ENCODE assay signal across 19 mouse cellular contexts in the genomic region with DNA sequence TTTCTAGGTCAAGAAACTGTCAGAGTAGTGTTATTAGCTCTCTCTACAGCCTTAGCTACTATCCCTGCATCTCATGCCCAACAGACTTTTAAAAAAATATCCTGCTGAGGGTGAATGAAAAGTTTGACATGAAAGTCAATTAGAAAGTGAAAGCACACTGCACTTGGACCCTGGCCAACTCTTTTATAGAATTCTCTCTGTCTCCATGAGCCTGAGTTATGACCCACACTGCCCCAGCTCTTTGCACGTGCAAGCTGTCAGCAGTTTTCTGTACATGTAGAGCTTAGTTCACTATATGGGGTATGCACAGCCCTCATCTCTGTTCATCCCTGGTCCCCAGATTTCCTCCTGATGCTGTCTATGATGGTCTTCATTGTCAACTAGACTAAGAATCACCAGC. TPM values are rescaled to one million over a fixed set of nuclear protein-coding genes. Genes with fewer than 3 reads are reported as not detected.
DNase-seq lines count a peak whose midpoint lies in the region; ATAC-seq and TF ChIP-seq lines count a peak whose summit lies in the region.
"Had no signal": no experiment of that assay in that cellular context is flagged by ENCODE, and none has a peak within 500 bp of the region (broad histone marks: within the 10 kb centered on the region; RNA-seq: fewer than 3 reads in every experiment).

No protein-coding gene starts in this region.

- H3K4me2 ChIP-seq in lung, postnatal 0 days (replicated peaks; ENCODE audit: low read depth, low read length), result no peak overlapping the region
- H3K4me2 ChIP-seq: embryonic facial prominence, embryonic 13.5 days; neural tube, embryonic 15.5 days had no signal

- DNase-seq in adrenal gland, postnatal 14 days, result peak; percentile 34
- no peak for DNase-seq in adrenal gland, postnatal 36 days
- peak; percentile 17 for DNase-seq in kidney, adult 9 months
- DNase-seq in kidney, adult 2 months, result no peak
- peak; percentile 30 for DNase-seq in lung, postnatal 0 days (ENCODE audit: low spot score)
- DNase-seq in lung, postnatal 25 days (ENCODE audit: low spot score), result no peak
- peak; percentile 33 for DNase-seq in lung, postnatal 14 days
- DNase-seq in gastrocnemius, adult 18-20 months (ENCODE audit: low spot score), result no peak
- DNase-seq: adrenal gland, postnatal 25 days; B cell, adult 2 months; cerebellum, postnatal 25 days; gastrocnemius, postnatal 36 days; right cerebral cortex, postnatal 4 days; thymus, adult 18-20 months had no signal

- 18% methylated on average over 1 of the region's 1 CpGs for WGBS in kidney, adult 2 months
- WGBS in lung, postnatal 0 days, result 21% methylated on average over 1 of the region's 1 CpGs

- H3K36me3 ChIP-seq in kidney, adult 2 months (ENCODE audit: control insufficient read depth, insufficient read depth, low read length), result no peaks in the 10 kb centered on the region
- no peaks in the 10 kb centered on the region for H3K36me3 ChIP-seq in lung, postnatal 0 days (ENCODE audit: insufficient read depth, low read length)
- H3K36me3 ChIP-seq: embryonic facial prominence, embryonic 13.5 days; neural tube, embryonic 15.5 days had no signal

- H3K27ac ChIP-seq in kidney, adult 2 months (ENCODE audit: insufficient read depth, low read depth, low read length), result no peak overlapping the region
- H3K27ac ChIP-seq in lung, postnatal 0 days (ENCODE audit: low read length), result no peak overlapping the region
- H3K27ac ChIP-seq: embryonic facial prominence, embryonic 13.5 days; liver, embryonic 14.5 days; neural tube, embryonic 15.5 days had no signal

- no peak overlapping the region for H3K9ac ChIP-seq in lung, postnatal 0 days (replicated peaks; ENCODE audit: low read depth)
- H3K9ac ChIP-seq: embryonic facial prominence, embryonic 13.5 days; liver, embryonic 14.5 days; neural tube, embryonic 15.5 days had no signal

- TF ChIP-seq CTCF in kidney, adult 2 months (conservative IDR thresholded peaks at IDR 0.05; ENCODE audit: insufficient read depth, insufficient read length, low read depth, low read length), result no peak
- TF ChIP-seq CTCF in lung, postnatal 0 days (IDR thresholded peaks at IDR 0.05), result no peak

- no peak for TF ChIP-seq EP300 in lung, postnatal 0 days (IDR thresholded peaks at IDR 0.05)

- peaks cover 3% of the 10 kb centered on the region; the same call in 1 of the 2 replicates for H3K4me1 ChIP-seq in kidney, adult 2 months (ENCODE audit: control insufficient read depth, insufficient read depth, low read length)
- H3K4me1 ChIP-seq in lung, postnatal 0 days (ENCODE audit: insufficient read depth, low read depth, low read length), result no peaks in the 10 kb centered on the region; the same call in 1 of the 2 replicates
- H3K4me1 ChIP-seq: embryonic facial prominence, embryonic 13.5 days had no signal

- H3K4me3 ChIP-seq in kidney, adult 2 months (ENCODE audit: insufficient read depth, low read depth, low read length), result no peak overlapping the region
- no peak overlapping the region for H3K4me3 ChIP-seq in lung, postnatal 0 days (ENCODE audit: low read depth, low read length)
- H3K4me3 ChIP-seq: embryonic facial prominence, embryonic 13.5 days; neural tube, embryonic 15.5 days had no signal

- no peak for ATAC-seq in lung, postnatal 0 days

- no peaks in the 10 kb centered on the region for H3K27me3 ChIP-seq in kidney, adult 2 months (replicated peaks; ENCODE audit: control insufficient read depth, insufficient read depth, low read length)
- no peaks in the 10 kb centered on the region for H3K27me3 ChIP-seq in lung, postnatal 0 days (replicated peaks; ENCODE audit: insufficient read depth, low read length)
- H3K27me3 ChIP-seq: embryonic facial prominence, embryonic 13.5 days; neural tube, embryonic 15.5 days had no signal

- H3K9me3 ChIP-seq in lung, postnatal 0 days (ENCODE audit: low read length), result no peaks in the 10 kb centered on the region
- H3K9me3 ChIP-seq: embryonic facial prominence, embryonic 13.5 days; neural tube, embryonic 15.5 days had no signal

- TF ChIP-seq POLR2A in kidney, adult 2 months (IDR thresholded peaks at IDR 0.05; ENCODE audit: low read depth, low read length), result no peak

RNA-seq across cellular contexts. Expression of a gene that starts 28.4 kb away (rescaled TPM):
- total RNA-seq in adrenal gland, postnatal 14 days (2021), result 0.85 and 1.4 TPM in 2 replicates
- total RNA-seq in adrenal gland, postnatal 36 days (2021), result 1 to 10 TPM in 1 of 2 experiments, under 1 TPM in 1; 0.86 to 1.3 TPM
- polyA plus RNA-seq in kidney, adult 2 months (2012; rRNA removed), result 0.88 and 1.2 TPM in 2 replicates
- polyA plus RNA-seq in lung, postnatal 0 days (2015; fragmentation: Nextera tagmentation; extraction: Ambion mirVana), result 5.3 and 8.0 TPM in 2 replicates
- total RNA-seq in gastrocnemius, adult 18-20 months (2021), result under 1 TPM; 0.18 to 0.19 TPM
- total RNA-seq: megakaryocyte, adult 5-6 weeks; monocyte, adult 5-6 weeks had no signal

Comparison
In these comparisons a context has a peak if more than half of its experiments do, and no peak if none do; other contexts are left out.
1. DNase-seq: peak in adrenal gland, postnatal 14 days (single experiment), kidney, adult 9 months (single experiment), lung, postnatal 0 days (single experiment) and lung, postnatal 14 days (single experiment); none in adrenal gland, postnatal 36 days (0 of 2), kidney, adult 2 months (single experiment), lung, postnatal 25 days (single experiment) and gastrocnemius, adult 18-20 months (single experiment).